Mouse (Mus musculus) large intestine, adult 2 months (tissue): ENCODE measurements around the gene Flt3. TPM values are rescaled to one million over a fixed set of nuclear protein-coding genes. Genes with fewer than 3 reads are reported as not detected.
A peak's percentile ranks its signal among the peaks of the same experiment; 100 is the strongest.

Experiments used
- DNase-seq: peaks from one replicate; pipeline ENCODE4 v3.0.0-alpha.2; 2012; ENCODE audit warnings: low read depth, low spot score
- WGBS: fragments of 180-500 bp; shearing (Covaris S2); methylation state at CpG from one replicate; pipeline ENCODE4 v1.1.7; 2018; 5-methylcytosine and 5-hydroxymethylcytosine counted together
- polyA plus RNA-seq: library from polyadenylated mRNA; depleted of rRNA; stranded (reverse); fragments of >200 nt; gene quantifications from 2 replicates; pipeline ENCODE4 v1.2.3, GENCODE M21; 2012; rRNA removed

Gene Flt3
- polyA plus RNA-seq, 1 experiment, result 0.84 TPM

DNA sequence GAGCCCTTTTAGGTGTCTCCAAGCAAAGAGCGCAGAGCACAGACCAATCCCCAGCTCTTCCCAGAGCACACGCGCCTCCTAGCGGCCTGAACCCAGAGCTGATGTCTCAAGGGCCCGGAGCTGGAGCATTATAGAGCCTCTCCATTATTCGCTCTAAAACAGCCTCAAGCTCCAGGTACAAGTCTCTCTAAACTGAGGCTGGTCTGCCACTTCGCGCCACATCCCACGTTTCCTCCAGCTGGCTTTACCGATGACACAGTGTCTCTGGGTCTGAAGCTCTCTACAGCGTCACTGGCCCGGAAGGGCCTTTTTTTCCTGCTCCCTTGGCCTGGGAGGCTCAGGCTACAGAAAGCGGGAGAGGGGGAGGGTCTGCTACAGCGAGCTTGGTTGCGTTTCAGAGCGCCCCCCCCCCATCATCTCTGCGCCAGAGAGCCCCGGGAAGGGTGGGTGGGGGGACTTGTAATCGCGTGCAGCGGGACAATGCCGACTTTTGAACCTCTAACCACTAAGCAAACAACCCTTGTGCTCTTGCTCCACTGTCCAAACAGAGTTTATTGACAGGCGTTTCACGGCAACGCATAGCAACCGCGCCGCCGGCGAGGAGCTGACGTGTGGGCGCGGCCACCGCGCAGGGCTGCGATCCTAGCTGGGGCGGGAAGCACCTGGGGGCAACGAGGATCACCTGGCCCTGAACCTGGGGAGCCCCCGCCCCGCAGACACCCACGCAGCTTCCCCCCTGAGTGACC, 100.9 kb downstream of the Flt3 start:
- no peak for DNase-seq
- under 1% methylated on average over 41 of the region's 41 CpGs for WGBS

DNA sequence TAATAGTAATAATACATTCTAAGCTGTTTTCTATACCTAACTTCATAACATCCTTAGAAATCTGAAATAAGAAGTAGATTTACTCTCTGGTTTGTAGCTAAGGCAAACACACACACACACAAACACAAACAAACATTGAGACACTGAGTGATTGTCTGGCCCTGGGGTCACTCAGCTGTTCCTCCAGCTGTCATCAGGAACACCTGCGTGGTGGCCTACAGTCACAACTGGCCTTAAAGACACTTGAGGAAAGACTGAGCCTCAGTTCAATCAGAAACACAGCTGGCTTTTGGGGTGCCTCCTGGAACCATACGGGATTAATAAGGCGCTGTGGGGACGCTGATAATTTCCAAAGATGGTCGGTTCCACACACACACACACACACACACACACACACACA, 103.0 kb downstream of the Flt3 start:
- DNase-seq, result no peak
- WGBS, result 68% methylated on average over 5 of the region's 5 CpGs

DNA sequence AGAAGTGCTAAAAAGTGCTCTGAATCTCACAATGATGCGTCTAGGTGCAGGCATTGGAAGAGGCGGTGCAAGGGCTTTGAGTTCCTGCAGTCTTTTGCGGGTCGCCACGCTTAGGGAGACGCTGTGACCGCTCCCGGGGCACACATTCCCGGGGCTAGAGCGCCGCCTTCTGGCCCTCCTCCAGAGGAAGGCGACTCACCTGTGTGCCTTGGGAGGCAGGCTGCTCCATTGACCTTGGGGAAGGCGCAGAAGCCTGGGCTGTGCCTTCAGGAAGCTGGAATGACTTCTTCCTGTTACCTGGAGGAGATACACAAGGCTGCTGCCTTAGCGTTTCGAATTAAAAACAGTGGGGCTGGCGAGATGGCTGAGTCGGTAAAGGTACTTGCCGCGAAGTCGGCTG, 106.2 kb downstream of the Flt3 start:
- no peak for DNase-seq
- 8% methylated on average over 20 of the region's 20 CpGs for WGBS

DNA sequence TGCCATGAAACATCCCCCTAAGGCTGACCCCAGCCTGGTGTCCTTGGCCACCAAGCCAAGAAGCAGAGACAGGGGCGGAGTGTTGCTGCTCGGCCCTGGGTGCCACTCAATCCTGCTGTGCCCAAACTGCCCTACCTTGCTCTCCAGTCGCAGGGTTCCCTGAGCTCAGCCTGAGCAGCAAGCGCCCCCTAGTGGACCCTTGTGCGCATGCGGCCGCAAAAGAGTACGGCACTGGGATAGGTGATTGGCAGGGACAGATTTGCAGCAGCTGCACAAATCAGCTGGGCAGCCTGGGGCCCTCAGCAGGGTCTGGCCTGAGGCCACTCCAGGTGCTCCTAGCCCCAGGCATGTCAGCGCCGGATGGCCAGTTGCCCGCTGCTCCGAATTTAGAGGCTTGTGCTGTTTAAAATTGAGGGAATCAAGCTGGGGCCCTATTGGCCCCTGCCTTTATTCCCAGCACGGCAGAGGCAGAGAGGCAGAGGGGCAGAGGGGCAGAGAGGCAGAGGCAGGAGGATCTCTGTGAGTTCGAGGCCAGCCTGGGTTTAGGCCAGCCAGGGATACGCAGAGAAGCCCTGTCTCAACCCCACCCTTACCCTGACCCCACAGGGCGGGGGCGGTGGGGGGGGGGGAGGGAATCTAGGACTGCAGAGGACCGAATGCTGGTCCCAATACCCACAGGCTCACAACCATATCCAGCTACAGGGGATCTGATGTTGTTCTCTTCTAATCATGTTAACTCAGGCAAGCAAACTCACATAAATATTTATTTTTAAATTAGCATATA, 107.0 kb downstream of the Flt3 start:
- 8% methylated on average over 18 of the region's 18 CpGs for WGBS
- DNase-seq, result peak; percentile 87

DNA sequence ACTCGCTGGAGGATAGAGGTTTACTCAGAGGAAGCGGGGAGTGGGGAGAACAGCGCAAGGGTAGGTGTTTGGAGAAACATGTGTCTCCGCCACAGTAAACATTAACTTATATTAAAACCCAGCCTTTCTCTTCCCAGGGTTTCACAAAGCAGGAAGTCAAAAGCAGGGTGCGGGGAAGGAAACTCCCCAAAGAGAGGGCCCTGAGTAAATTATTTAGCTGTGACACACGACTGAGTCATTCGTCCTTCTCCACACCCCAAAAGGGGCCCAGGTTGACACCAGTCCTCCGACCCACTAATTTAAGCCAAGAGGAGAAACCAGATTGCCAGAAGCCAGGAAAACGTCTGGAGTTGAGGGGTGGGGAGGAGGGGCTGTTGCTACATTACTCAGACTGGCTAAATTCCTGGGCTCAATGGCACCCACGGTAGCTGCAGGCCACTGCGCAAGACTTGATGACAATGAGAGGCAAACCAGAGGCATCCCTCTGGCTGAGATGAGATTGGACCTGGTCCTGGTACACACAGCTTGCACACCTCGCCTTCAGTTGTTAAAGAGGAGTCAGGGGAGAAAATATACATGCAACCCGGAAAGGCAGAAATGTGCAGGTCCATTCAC, 107.7 kb downstream of the Flt3 start:
- DNase-seq, result no peak
- 12% methylated on average over 13 of the region's 13 CpGs for WGBS

DNA sequence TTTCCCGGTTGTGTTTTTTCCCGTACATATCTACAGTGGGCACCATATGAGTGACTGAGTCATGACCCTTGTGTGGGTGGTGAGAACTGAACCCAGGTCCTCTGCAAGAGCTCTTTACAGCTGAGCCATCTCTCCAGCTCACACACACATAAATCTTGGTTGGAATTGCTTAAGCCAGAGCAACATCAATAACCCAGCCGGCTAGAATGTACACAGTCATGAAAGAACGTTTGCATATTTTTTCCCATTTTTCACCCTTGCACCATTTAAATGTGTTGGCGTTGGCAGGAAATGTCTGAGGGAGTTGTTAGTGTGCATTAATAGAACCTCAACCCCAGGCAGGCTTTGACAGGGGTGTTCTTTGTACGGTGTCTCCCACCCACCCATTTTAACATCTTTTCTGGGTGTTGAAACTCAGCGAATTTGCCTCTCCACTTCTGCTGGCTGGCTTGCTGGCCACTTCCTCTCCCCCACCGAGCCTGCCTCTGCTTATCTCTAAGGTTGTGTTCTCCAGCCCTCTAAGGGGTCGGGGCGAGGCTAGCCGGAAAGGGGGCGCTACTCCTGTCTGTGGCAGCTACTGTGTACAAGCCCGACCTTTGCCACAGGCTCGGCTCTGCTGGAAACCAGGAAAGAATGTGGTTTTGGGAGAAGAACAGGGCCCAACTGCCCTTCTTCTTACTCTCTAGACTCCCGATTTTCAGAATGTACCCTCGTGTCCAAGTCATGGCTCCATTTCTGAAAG, 108.4 kb downstream of the Flt3 start:
- 13% methylated on average over 16 of the region's 16 CpGs for WGBS
- no peak for DNase-seq

DNA sequence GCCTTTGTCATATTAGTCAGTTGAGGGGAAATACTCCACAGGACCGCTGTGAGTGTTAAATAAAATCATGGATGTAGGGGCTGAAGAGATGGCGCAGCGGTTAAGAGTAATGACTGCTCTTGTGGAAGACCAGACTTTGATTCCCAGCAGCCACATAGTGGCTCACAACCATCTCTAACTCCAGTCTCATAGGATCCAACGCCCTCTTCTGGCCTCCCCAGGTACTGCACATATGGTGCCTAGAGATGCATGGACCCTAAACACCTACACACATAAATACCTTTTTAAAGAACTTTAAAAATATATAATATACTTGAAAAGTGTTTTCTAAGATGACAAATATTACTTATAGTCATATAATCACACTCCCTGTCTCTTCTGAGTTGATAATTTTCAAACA, 115.9 kb downstream of the Flt3 start:
- WGBS, result 76% methylated on average over 4 of the region's 4 CpGs
- no peak for DNase-seq

Other genes starting within 250 kb of the Flt3 start
- not detected in 2 replicates for gene Gsx1, start 211.8 kb downstream of the Flt3 start, polyA plus RNA-seq
- 0.04 and 0.12 TPM in 2 replicates for gene Pdx1, start 130.5 kb downstream of the Flt3 start, polyA plus RNA-seq
- 149 and 189 TPM in 2 replicates for gene Cdx2, start 93.2 kb downstream of the Flt3 start, polyA plus RNA-seq
- 1.8 and 4.6 TPM in 2 replicates for gene Urad, start 78.0 kb downstream of the Flt3 start, polyA plus RNA-seq
- gene Pan3, start 29.7 kb upstream of the Flt3 start, polyA plus RNA-seq, result 25.1 and 30.2 TPM in 2 replicates